Mouse (Mus musculus): ENCODE results near the gene Tbcel. TPM values are rescaled to one million over a fixed set of nuclear protein-coding genes. Genes with fewer than 3 reads are reported as not detected.

Gene Tbcel
- total RNA-seq, 2 experiments from 2014 or later: 66.5 to 76.7 TPM

- no peak for DNase-seq (ENCODE audit: low spot score in 2 of 2)
These were observed 114.7 kb downstream of the Tbcel start for GRCm38 (mm10) chr9:42392927-42393326.

- DNase-seq (ENCODE audit: low spot score in 2 of 2): no peak
These were observed 119.1 kb downstream of the Tbcel start for GRCm38 (mm10) chr9:42388490-42388889.

GRCm38 (mm10) chr9:42387038-42387437 lies 120.6 kb downstream of the Tbcel start:
- no peak for DNase-seq (ENCODE audit: low spot score in 2 of 2)

GRCm38 (mm10) chr9:42385656-42386055 lies 122.0 kb downstream of the Tbcel start:
- DNase-seq (ENCODE audit: low spot score in 2 of 2): no peak

- DNase-seq (ENCODE audit: low spot score in 2 of 2): no peak
These were observed 124.8 kb downstream of the Tbcel start for GRCm38 (mm10) chr9:42382628-42383347.

GRCm38 (mm10) chr9:42382063-42382462 lies 125.5 kb downstream of the Tbcel start:
- no peak for DNase-seq (ENCODE audit: low spot score in 2 of 2)

- no peak for DNase-seq (ENCODE audit: low spot score in 2 of 2)
These were observed 129.5 kb downstream of the Tbcel start for GRCm38 (mm10) chr9:42378071-42378470.

GRCm38 (mm10) chr9:42377656-42378055 lies 130.0 kb downstream of the Tbcel start:
- DNase-seq (ENCODE audit: low spot score in 2 of 2): no peak

GRCm38 (mm10) chr9:42371670-42372368 lies 135.8 kb downstream of the Tbcel start:
- no peak for DNase-seq (ENCODE audit: low spot score in 2 of 2)

Small RNAs within 50 kb of the gene (microRNA-seq; reads per million reads assigned to microRNA genes)
- gene Gm44311: not detected

Other genes starting within 250 kb of the Tbcel start
- gene Sc5d, start 243.6 kb downstream of the Tbcel start, total RNA-seq (2021): 10 to 100 TPM; 28.9 to 41.4 TPM
- gene Tecta, start 107.9 kb downstream of the Tbcel start, total RNA-seq (2021): under 1 TPM; 0.39 to 0.56 TPM

Data from adrenal gland, postnatal 4 days (tissue).